Mouse (Mus musculus) forebrain, embryonic 10.5 days (tissue): ENCODE results near the gene Tex22. TPM values are rescaled to one million over a fixed set of nuclear protein-coding genes. Genes with fewer than 3 reads are reported as not detected.

ENCODE experiments used
- DNase-seq: peaks from one replicate; pipeline ENCODE4 v3.0.0-alpha.2; 2017; ENCODE audit warnings: low spot score; ENCODE audit errors: extremely low spot score
- H3K27ac ChIP-seq: fragments of 300-500 bp; sonication (generic); 2 replicates; pipeline ENCODE4 v1.5.1; 2016; ENCODE audit warnings: mild to moderate bottlenecking
- H3K27me3 ChIP-seq: fragments of 300-500 bp; sonication (generic); 2 replicates; pipeline ENCODE4 v1.6.1; 2016; ENCODE audit warnings: mild to moderate bottlenecking; ENCODE audit not compliant: poor library complexity, severe bottlenecking
- H3K36me3 ChIP-seq: fragments of 300-500 bp; sonication (generic); replicated peaks from 2 replicates; pipeline ENCODE4 v1.6.1; 2016; ENCODE audit warnings: mild to moderate bottlenecking, moderate library complexity
- H3K4me1 ChIP-seq: fragments of 300-500 bp; sonication (generic); 2 replicates; pipeline ENCODE4 v1.6.1; 2016
- H3K4me3 ChIP-seq: fragments of 300-500 bp; sonication (generic); 2 replicates; pipeline ENCODE4 v1.5.1; 2016; ENCODE audit warnings: mild to moderate bottlenecking, moderate library complexity
- H3K9me3 ChIP-seq: fragments of 300-500 bp; sonication (generic); 2 replicates; pipeline ENCODE4 v1.6.1; 2016; ENCODE audit warnings: mild to moderate bottlenecking, moderate library complexity
- WGBS: fragments of 180-500 bp; shearing (Covaris S2); methylation state at CpG from one replicate; pipeline ENCODE4 v1.1.7; 2016; 5-methylcytosine and 5-hydroxymethylcytosine counted together
- polyA plus RNA-seq: library from polyadenylated mRNA; unstranded; fragments of >200 nt; fragmentation: Nextera tagmentation; extraction: Ambion mirVana; gene quantifications from 2 replicates; pipeline ENCODE4 v1.2.1, GENCODE M21; 2016

Gene Tex22
- polyA plus RNA-seq, 1 experiment from 2014 or later, result not detected

- H3K27ac ChIP-seq, result no peak overlapping the region
- no peak overlapping the region for H3K4me3 ChIP-seq
- H3K36me3 ChIP-seq, result peaks cover 97% of the 10 kb centered on the region
- 96% methylated on average over 7 of the region's 7 CpGs for WGBS
- H3K27me3 ChIP-seq, result no peaks in the 10 kb centered on the region
- H3K4me1 ChIP-seq, result no peaks in the 10 kb centered on the region
- no peaks in the 10 kb centered on the region for H3K9me3 ChIP-seq
- no peak for DNase-seq
Observed at GRCm38 (mm10) chr12:113063700-113064099, 10.6 kb upstream of the Tex22 start.

GRCm38 (mm10) chr12:113068002-113068401 is 6.3 kb upstream of the Tex22 start:
- no peaks in the 10 kb centered on the region for H3K9me3 ChIP-seq
- no peak for DNase-seq
- H3K27ac ChIP-seq, result no peak overlapping the region
- H3K27me3 ChIP-seq, result no peaks in the 10 kb centered on the region
- peaks cover 93% of the 10 kb centered on the region for H3K36me3 ChIP-seq
- H3K4me1 ChIP-seq, result no peaks in the 10 kb centered on the region
- H3K4me3 ChIP-seq, result no peak overlapping the region
- WGBS, result 91% methylated on average over 7 of the region's 7 CpGs

- Histone ChIP-seq H3K4me1 (peaks cover 12% of the 10 kb centered on the region), H3K4me3 (no peak overlapping the region), H3K27me3 (no peaks in the 10 kb centered on the region), H3K36me3 (peaks cover 80% of the 10 kb centered on the region), H3K27ac (no peak overlapping the region), H3K9me3 (no peaks in the 10 kb centered on the region)
- DNase-seq, result no peak
- WGBS, result 97% methylated on average over 6 of the region's 6 CpGs
Observed at GRCm38 (mm10) chr12:113069389-113069788, 4.9 kb upstream of the Tex22 start.

- no peaks in the 10 kb centered on the region for H3K27me3 ChIP-seq
- WGBS, result 89% methylated on average over 6 of the region's 6 CpGs
- no peaks in the 10 kb centered on the region for H3K9me3 ChIP-seq
- H3K27ac ChIP-seq, result no peak overlapping the region
- H3K36me3 ChIP-seq, result peaks cover 62% of the 10 kb centered on the region
- H3K4me3 ChIP-seq, result no peak overlapping the region
- H3K4me1 ChIP-seq, result peaks cover 25% of the 10 kb centered on the region
- no peak for DNase-seq
Observed at GRCm38 (mm10) chr12:113071321-113071720, 3.0 kb upstream of the Tex22 start.

GRCm38 (mm10) chr12:113071827-113072226 is 2.5 kb upstream of the Tex22 start:
- Histone ChIP-seq H3K27me3 (no peaks in the 10 kb centered on the region), H3K27ac (no peak overlapping the region), H3K4me3 (no peak overlapping the region), H3K4me1 (peaks cover 25% of the 10 kb centered on the region), H3K9me3 (no peaks in the 10 kb centered on the region), H3K36me3 (peaks cover 57% of the 10 kb centered on the region)
- WGBS, result 86% methylated on average over 6 of the region's 6 CpGs
- DNase-seq, result no peak

GRCm38 (mm10) chr12:113073420-113074328 is 628 bp upstream of the Tex22 start:
- DNase-seq, result peak; percentile 27
- WGBS, result 15% methylated on average over 15 of the region's 15 CpGs
- no peaks in the 10 kb centered on the region for H3K9me3 ChIP-seq

GRCm38 (mm10) chr12:113075063-113075454 is 757 bp downstream of the Tex22 start:
- Histone ChIP-seq H3K9me3 (no peaks in the 10 kb centered on the region), H3K27ac (peak overlapping the region; percentile 90), H3K36me3 (peaks cover 25% of the 10 kb centered on the region), H3K4me1 (peaks cover 25% of the 10 kb centered on the region), H3K27me3 (no peaks in the 10 kb centered on the region), H3K4me3 (peak overlapping the region; percentile 56)
- DNase-seq, result peak; percentile 86
- WGBS, result 5% methylated on average over 10 of the region's 10 CpGs

More at GRCm38 (mm10) chr12:113073420-113074328, 628 bp upstream of the Tex22 start:
- Histone ChIP-seq H3K36me3 (peaks cover 39% of the 10 kb centered on the region), H3K27me3 (no peaks in the 10 kb centered on the region), H3K4me1 (peaks cover 25% of the 10 kb centered on the region), H3K27ac (peak overlapping the region; percentile 90), H3K4me3 (peak overlapping the region; percentile 56)

- peak overlapping the region; percentile 90 for H3K27ac ChIP-seq
- WGBS, result 59% methylated on average over 6 of the region's 6 CpGs
- H3K4me3 ChIP-seq, result peak overlapping the region; percentile 56
- H3K9me3 ChIP-seq, result no peaks in the 10 kb centered on the region
- peaks cover 21% of the 10 kb centered on the region for H3K36me3 ChIP-seq
- DNase-seq, result no peak
- H3K27me3 ChIP-seq, result no peaks in the 10 kb centered on the region
- H3K4me1 ChIP-seq, result peaks cover 25% of the 10 kb centered on the region
Observed at GRCm38 (mm10) chr12:113075486-113075885, 1.2 kb downstream of the Tex22 start.

- Histone ChIP-seq H3K4me3 (no peak overlapping the region), H3K27ac (no peak overlapping the region), H3K36me3 (no peaks in the 10 kb centered on the region), H3K4me1 (no peaks in the 10 kb centered on the region), H3K9me3 (no peaks in the 10 kb centered on the region), H3K27me3 (peaks cover 4% of the 10 kb centered on the region; the same call in 1 of the 2 replicates)
- no peak for DNase-seq
- 78% methylated on average over 3 of the region's 3 CpGs for WGBS
Observed at GRCm38 (mm10) chr12:113087276-113087675, 13.0 kb downstream of the Tex22 start.

GRCm38 (mm10) chr12:113088026-113088425 is 13.7 kb downstream of the Tex22 start:
- no peaks in the 10 kb centered on the region for H3K9me3 ChIP-seq
- no peak overlapping the region for H3K27ac ChIP-seq
- WGBS, result 42% methylated on average over 4 of the region's 4 CpGs

GRCm38 (mm10) chr12:113089107-113089506 is 14.8 kb downstream of the Tex22 start:
- Histone ChIP-seq H3K36me3 (no peaks in the 10 kb centered on the region), H3K27ac (no peak overlapping the region), H3K4me3 (no peak overlapping the region), H3K4me1 (no peaks in the 10 kb centered on the region), H3K9me3 (no peaks in the 10 kb centered on the region), H3K27me3 (peaks cover 4% of the 10 kb centered on the region; the same call in 1 of the 2 replicates)
- no peak for DNase-seq
- WGBS, result 92% methylated on average over 6 of the region's 6 CpGs

More at GRCm38 (mm10) chr12:113088026-113088425, 13.7 kb downstream of the Tex22 start:
- H3K36me3 ChIP-seq, result no peaks in the 10 kb centered on the region
- no peak overlapping the region for H3K4me3 ChIP-seq
- no peaks in the 10 kb centered on the region for H3K4me1 ChIP-seq
- DNase-seq, result no peak
- H3K27me3 ChIP-seq, result peaks cover 4% of the 10 kb centered on the region; the same call in 1 of the 2 replicates

GRCm38 (mm10) chr12:113090053-113090452 is 15.8 kb downstream of the Tex22 start:
- H3K9me3 ChIP-seq, result no peaks in the 10 kb centered on the region
- H3K27me3 ChIP-seq, result peaks cover 4% of the 10 kb centered on the region; the same call in 1 of the 2 replicates
- H3K4me1 ChIP-seq, result no peaks in the 10 kb centered on the region
- no peak overlapping the region for H3K27ac ChIP-seq
- no peaks in the 10 kb centered on the region for H3K36me3 ChIP-seq
- WGBS, result 87% methylated on average over 17 of the region's 17 CpGs
- no peak for DNase-seq
- H3K4me3 ChIP-seq, result no peak overlapping the region

GRCm38 (mm10) chr12:113097040-113097439 is 22.7 kb downstream of the Tex22 start:
- no peaks in the 10 kb centered on the region for H3K9me3 ChIP-seq
- peak overlapping the region; percentile 99 for H3K4me3 ChIP-seq
- 89% methylated on average over 5 of the region's 5 CpGs for WGBS
- H3K27me3 ChIP-seq, result 0 out of 2 replicates have a peak, but pooled peaks cover 5% of the 10 kb centered on the region
- H3K27ac ChIP-seq, result peak overlapping the region; percentile 98
- H3K36me3 ChIP-seq, result peaks cover 25% of the 10 kb centered on the region
- peaks cover 43% of the 10 kb centered on the region for H3K4me1 ChIP-seq
- DNase-seq, result no peak
